Mouse (Mus musculus) heart, embryonic 15.5 days (tissue): ENCODE measurements around the gene Chrdl2. TPM values are rescaled to one million over a fixed set of nuclear protein-coding genes. Genes with fewer than 3 reads are reported as not detected.

Experiments used
- polyA plus RNA-seq: library from polyadenylated mRNA; unstranded; fragments of >200 nt; fragmentation: Nextera tagmentation; extraction: Ambion mirVana; gene quantifications from 2 replicates; pipeline ENCODE4 v1.2.1, GENCODE M21; 2015

Chrdl2 gene
- polyA plus RNA-seq, 1 experiment from 2014 or later, result 0.11 TPM

Other genes starting within 250 kb of the Chrdl2 start
- not detected in 2 replicates for gene Olfr521, start 242.7 kb upstream of the Chrdl2 start, polyA plus RNA-seq
- gene Neu3, start 177.8 kb upstream of the Chrdl2 start, polyA plus RNA-seq, result 3.3 and 4.5 TPM in 2 replicates
- 0.08 and 0.23 TPM in 2 replicates for gene Xrra1, start 147.1 kb upstream of the Chrdl2 start, polyA plus RNA-seq
- gene Spcs2, start 142.7 kb upstream of the Chrdl2 start, polyA plus RNA-seq, result 188 and 201 TPM in 2 replicates
- gene Rnf169, start 25.7 kb upstream of the Chrdl2 start, polyA plus RNA-seq, result 2.7 and 3.7 TPM in 2 replicates
- gene Pold3, start 115.4 kb downstream of the Chrdl2 start, polyA plus RNA-seq, result 30.7 and 35.6 TPM in 2 replicates
- gene Lipt2, start 153.1 kb downstream of the Chrdl2 start, polyA plus RNA-seq, result 11.2 and 13.7 TPM in 2 replicates
- 6.7 and 7.4 TPM in 2 replicates for gene Kcne3, start 170.3 kb downstream of the Chrdl2 start, polyA plus RNA-seq
- gene Pgm2l1, start 221.2 kb downstream of the Chrdl2 start, polyA plus RNA-seq, result 1.2 and 1.3 TPM in 2 replicates